Mouse (Mus musculus) CD4-positive naive resting alpha-beta T cell, adult 76 days (primary cell): ENCODE data around the gene Mypop. TPM values are rescaled to one million over a fixed set of nuclear protein-coding genes. Genes with fewer than 3 reads are reported as not detected.

Experiments
- total RNA-seq: library from RNA; stranded (reverse); gene quantifications from one replicate; pipeline ENCODE4 v1.2.4, GENCODE M21; 2023

The Mypop gene
- total RNA-seq: 0.67 TPM

DNA sequence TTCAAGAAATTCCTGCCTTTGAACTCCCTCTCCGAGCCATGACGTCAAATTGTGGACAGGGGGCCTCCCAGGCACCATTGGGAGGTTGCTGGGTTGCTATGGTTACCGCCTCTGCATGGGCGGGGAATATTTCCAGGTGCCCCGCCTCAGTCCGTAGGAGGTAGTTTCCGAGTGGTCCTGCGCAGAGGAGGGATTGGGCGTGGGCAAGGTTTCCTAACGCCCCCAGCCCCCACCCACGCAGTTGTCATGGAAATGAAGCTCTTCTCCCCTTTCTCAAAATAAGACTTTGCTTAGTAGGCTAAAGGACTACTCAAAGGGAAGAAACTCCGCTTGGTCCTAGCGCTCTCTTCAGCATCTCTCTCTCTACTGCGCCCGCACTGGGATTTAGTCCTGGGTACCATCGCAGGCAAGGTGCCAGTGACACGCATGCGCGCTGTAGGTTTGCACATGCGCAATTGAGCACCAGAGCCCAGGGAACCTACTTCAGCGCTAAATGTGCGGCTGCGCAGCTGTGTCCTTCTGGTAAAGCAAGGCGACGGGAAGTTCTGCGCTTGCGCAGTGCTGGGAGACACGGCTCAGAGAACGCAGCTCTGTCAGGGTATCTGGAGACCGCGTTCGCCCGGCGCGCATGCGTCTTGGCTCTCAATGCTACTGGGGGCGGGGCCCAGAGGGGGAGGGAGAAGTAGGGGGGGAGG is at the start of gene Mypop:
Gene Mypop, plus strand, starts transcription at position 645 of the 695 bp plus-strand sequence.

DNA sequence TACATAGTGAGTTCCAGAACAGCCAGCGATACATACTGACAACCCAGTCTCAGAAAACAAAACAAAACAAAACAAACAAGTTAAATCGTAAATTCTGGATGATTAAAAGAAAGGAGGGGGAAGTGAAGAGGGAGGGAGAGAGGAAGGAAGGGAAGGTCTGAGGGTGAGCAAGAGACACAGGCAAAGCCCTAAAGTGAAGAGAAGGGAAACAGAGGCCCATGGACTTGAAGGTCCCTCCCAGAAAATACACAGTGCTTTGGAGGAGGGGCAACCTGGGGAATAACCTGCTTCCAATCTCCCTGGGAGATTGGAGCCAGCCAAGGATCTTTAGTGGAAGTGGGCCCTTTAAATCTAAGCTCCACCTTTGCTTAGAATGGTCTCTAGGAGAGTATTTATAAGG is 3.9 kb upstream of the Mypop start, which contains the start of gene Nanos2:
Gene Nanos2, plus strand, starts transcription at position 301 of the 400 bp plus-strand sequence.

GRCm38 (mm10) chr7:19003902-19004630 is 13.0 kb downstream of the Mypop start, which contains the start of gene Irf2bp1:
Gene Irf2bp1 (plus strand): TSS chr7:19004044.

GRCm38 (mm10) chr7:19023357-19023814 is 32.3 kb downstream of the Mypop start, which contains the start of gene Foxa3:
Gene Foxa3 (minus strand): TSS chr7:19023538.

DNA sequence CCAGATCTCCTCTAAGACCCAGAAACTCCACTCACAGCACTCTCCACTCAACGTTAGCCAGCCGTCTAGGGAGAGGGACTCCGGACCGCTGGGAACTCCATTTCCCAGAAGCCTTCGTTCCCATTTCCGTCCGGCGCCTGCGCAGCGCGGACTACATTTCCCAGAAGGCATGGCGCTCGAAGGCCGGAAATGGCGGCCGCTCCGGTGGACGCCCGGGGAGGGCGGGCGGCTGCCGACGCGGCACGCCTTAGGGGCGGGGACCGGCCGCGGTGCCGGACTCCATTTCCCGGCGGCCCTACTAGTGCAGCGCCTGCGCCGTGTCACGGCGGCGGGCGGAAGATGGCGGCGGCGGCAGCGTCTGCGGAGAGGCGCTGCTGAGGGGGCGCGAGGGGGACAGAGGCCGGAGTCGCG is 33.1 kb downstream of the Mypop start, which contains the start of gene Sympk:
Gene Sympk, plus strand, starts transcription at position 282 of the 411 bp plus-strand sequence.

Other genes starting within 250 kb of the Mypop start
- gene Psg19, start 192.7 kb upstream of the Mypop start, total RNA-seq: not detected
- not detected for gene Psg17, start 169.6 kb upstream of the Mypop start, total RNA-seq
- not detected for gene Mill2, start 151.3 kb upstream of the Mypop start, total RNA-seq
- gene Pglyrp1, start 119.9 kb upstream of the Mypop start, total RNA-seq: 9.5 TPM
- gene Ccdc61, start 80.8 kb upstream of the Mypop start, total RNA-seq: 17.1 TPM
- gene Nova2, start 65.4 kb upstream of the Mypop start, total RNA-seq: not detected
- not detected for gene Nanos2, start 3.8 kb upstream of the Mypop start, total RNA-seq
- gene Irf2bp1, start 12.8 kb downstream of the Mypop start, total RNA-seq: 25.1 TPM
- not detected for gene Foxa3, start 32.3 kb downstream of the Mypop start, total RNA-seq
- gene Sympk, start 33.1 kb downstream of the Mypop start, total RNA-seq: 90.4 TPM
- gene Rsph6a, start 63.4 kb downstream of the Mypop start, total RNA-seq: not detected
- 1.1 TPM for gene Dmwd, start 85.0 kb downstream of the Mypop start, total RNA-seq
- 3.8 TPM for gene Dmpk, start 92.6 kb downstream of the Mypop start, total RNA-seq
- not detected for gene Six5, start 103.3 kb downstream of the Mypop start, total RNA-seq
- not detected for gene Gm4969, start 127.1 kb downstream of the Mypop start, total RNA-seq
- gene Fbxo46, start 128.6 kb downstream of the Mypop start, total RNA-seq: 15.4 TPM
- 12.2 TPM for gene Qpctl, start 158.0 kb downstream of the Mypop start, total RNA-seq
- gene Snrpd2, start 158.5 kb downstream of the Mypop start, total RNA-seq: 62.7 TPM
- not detected for gene Gipr, start 174.9 kb downstream of the Mypop start, total RNA-seq
- gene Eml2, start 185.2 kb downstream of the Mypop start, total RNA-seq: 16.0 TPM
- gene Gpr4, start 221.3 kb downstream of the Mypop start, total RNA-seq: not detected
- gene Opa3, start 237.1 kb downstream of the Mypop start, total RNA-seq: 42.1 TPM